Mouse (Mus musculus): ENCODE data around the gene P2rx4.

DNA sequence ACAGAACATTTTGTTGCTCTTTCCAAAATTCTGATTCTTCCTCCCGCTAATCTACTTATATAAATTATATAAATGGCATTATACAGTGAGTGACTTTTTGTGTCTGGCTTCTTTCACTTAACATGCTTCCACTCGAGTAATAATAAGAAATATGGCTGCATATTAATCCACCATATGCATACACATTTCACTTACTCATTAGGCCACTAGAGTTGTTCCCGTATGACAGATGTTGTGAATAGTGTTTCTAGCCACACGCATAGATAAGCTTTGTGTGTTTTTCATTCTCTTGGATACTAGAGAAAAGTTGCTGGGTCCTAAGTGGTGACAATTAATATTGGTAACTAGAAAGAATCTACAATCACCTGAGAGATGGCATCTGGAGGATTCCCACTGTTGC lies 48.3 kb downstream of the P2rx4 start:
- TF ChIP-seq CTCF (IDR thresholded peaks at IDR 0.05; ENCODE audit: low read depth): no peak
- TF ChIP-seq EP300 (IDR thresholded peaks at IDR 0.05; ENCODE audit: low read depth): no peak

All from liver, embryonic 14.5 days (tissue).